Mouse (Mus musculus): ENCODE measurements around the gene Hk2. TPM values are rescaled to one million over a fixed set of nuclear protein-coding genes. Genes with fewer than 3 reads are reported as not detected.

Gene Hk2
- polyA plus RNA-seq, 1 experiment from 2014 or later = 3.5 TPM

- no peaks in the 10 kb centered on the region for H3K27me3 ChIP-seq
- WGBS = 69% methylated on average over 4 of the region's 4 CpGs
- H3K36me3 ChIP-seq = no peaks in the 10 kb centered on the region
- no peak for ATAC-seq (ENCODE audit: low FRiP score, low read depth)
- no peaks in the 10 kb centered on the region for H3K4me1 ChIP-seq (replicated peaks)
- no peak overlapping the region for H3K4me3 ChIP-seq
- H3K9me3 ChIP-seq = no peaks in the 10 kb centered on the region
- no peak overlapping the region for H3K4me2 ChIP-seq
- no peak overlapping the region for H3K9ac ChIP-seq
- H3K27ac ChIP-seq (replicated peaks) = no peak overlapping the region
These were observed 9.7 kb upstream of the Hk2 start for GRCm38 (mm10) chr6:82783906-82784305.

- Histone ChIP-seq H3K9me3 (no peaks in the 10 kb centered on the region), H3K4me1 (replicated peaks) (no peaks in the 10 kb centered on the region), H3K4me2 (no peak overlapping the region), H3K27me3 (0 out of 2 replicates have a peak, but pooled peaks cover under 1% of the 10 kb centered on the region), H3K27ac (replicated peaks) (no peak overlapping the region), H3K4me3 (no peak overlapping the region), H3K9ac (no peak overlapping the region), H3K36me3 (no peaks in the 10 kb centered on the region)
- 45% methylated on average over 8 of the region's 8 CpGs for WGBS
- ATAC-seq (ENCODE audit: low FRiP score, low read depth) = no peak
These were observed 6.6 kb upstream of the Hk2 start for GRCm38 (mm10) chr6:82780802-82781393.

- no peak overlapping the region for H3K4me2 ChIP-seq
- H3K4me1 ChIP-seq (replicated peaks) = no peaks in the 10 kb centered on the region
- H3K36me3 ChIP-seq = no peaks in the 10 kb centered on the region
- peaks cover 4% of the 10 kb centered on the region; the same call in 1 of the 2 replicates for H3K27me3 ChIP-seq
- 67% methylated on average over 4 of the region's 4 CpGs for WGBS
- no peak for ATAC-seq (ENCODE audit: low FRiP score, low read depth)
- no peak overlapping the region for H3K9ac ChIP-seq
- no peaks in the 10 kb centered on the region for H3K9me3 ChIP-seq
- no peak overlapping the region for H3K27ac ChIP-seq (replicated peaks)
- H3K4me3 ChIP-seq = no peak overlapping the region
These were observed 6.1 kb upstream of the Hk2 start for GRCm38 (mm10) chr6:82780369-82780768.

GRCm38 (mm10) chr6:82777124-82777654 lies 2.9 kb upstream of the Hk2 start:
- Histone ChIP-seq H3K9ac (no peak overlapping the region), H3K36me3 (no peaks in the 10 kb centered on the region), H3K27me3 (peaks cover 13% of the 10 kb centered on the region; the same call in 1 of the 2 replicates), H3K4me3 (no peak overlapping the region), H3K4me2 (no peak overlapping the region), H3K9me3 (no peaks in the 10 kb centered on the region), H3K27ac (replicated peaks) (no peak overlapping the region), H3K4me1 (replicated peaks) (peaks cover 21% of the 10 kb centered on the region)
- WGBS = 91% methylated on average over 4 of the region's 4 CpGs
- no peak for ATAC-seq (ENCODE audit: low FRiP score, low read depth)

- ATAC-seq (ENCODE audit: low FRiP score, low read depth) = no peak
- no peaks in the 10 kb centered on the region for H3K36me3 ChIP-seq
- no peaks in the 10 kb centered on the region for H3K9me3 ChIP-seq
- H3K4me1 ChIP-seq (replicated peaks) = peaks cover 23% of the 10 kb centered on the region
- no peak overlapping the region for H3K9ac ChIP-seq
- H3K4me3 ChIP-seq = no peak overlapping the region
- WGBS = 88% methylated on average over 6 of the region's 6 CpGs
- H3K4me2 ChIP-seq = no peak overlapping the region
- peaks cover 13% of the 10 kb centered on the region; the same call in 1 of the 2 replicates for H3K27me3 ChIP-seq
- H3K27ac ChIP-seq (replicated peaks) = no peak overlapping the region
These were observed 1.1 kb upstream of the Hk2 start for GRCm38 (mm10) chr6:82775386-82775785.

GRCm38 (mm10) chr6:82773261-82774131 lies 758 bp downstream of the Hk2 start:
- Histone ChIP-seq H3K4me2 (peak overlapping the region; percentile 100), H3K9me3 (no peaks in the 10 kb centered on the region), H3K9ac (peak overlapping the region; percentile 35), H3K27ac (replicated peaks) (no peak overlapping the region), H3K27me3 (peaks cover 13% of the 10 kb centered on the region; the same call in 1 of the 2 replicates), H3K36me3 (no peaks in the 10 kb centered on the region), H3K4me3 (peak overlapping the region; percentile 51), H3K4me1 (replicated peaks) (peaks cover 23% of the 10 kb centered on the region)
- 0 out of 2 replicates have a peak, but pooled peaks have one; percentile 25 for ATAC-seq (ENCODE audit: low FRiP score, low read depth)
- WGBS = under 1% methylated on average over 68 of the region's 68 CpGs

GRCm38 (mm10) chr6:82772451-82773101 lies 1.7 kb downstream of the Hk2 start:
- peak overlapping the region; percentile 100 for H3K4me2 ChIP-seq
- peaks cover 23% of the 10 kb centered on the region for H3K4me1 ChIP-seq (replicated peaks)
- ATAC-seq (ENCODE audit: low FRiP score, low read depth) = no peak
- H3K9me3 ChIP-seq = no peaks in the 10 kb centered on the region
- H3K27me3 ChIP-seq = peaks cover 13% of the 10 kb centered on the region; the same call in 1 of the 2 replicates
- H3K36me3 ChIP-seq = no peaks in the 10 kb centered on the region
- H3K27ac ChIP-seq (replicated peaks) = no peak overlapping the region
- WGBS = 2% methylated on average over 19 of the region's 19 CpGs
- peak overlapping the region; percentile 35; the same call in 1 of the 2 replicates for H3K9ac ChIP-seq
- H3K4me3 ChIP-seq = peak overlapping the region; percentile 51

- H3K4me2 ChIP-seq = peak overlapping the region; percentile 100
- no peak for ATAC-seq (ENCODE audit: low FRiP score, low read depth)
These were observed 2.3 kb downstream of the Hk2 start for GRCm38 (mm10) chr6:82771981-82772409.

GRCm38 (mm10) chr6:82771059-82771458 lies 3.2 kb downstream of the Hk2 start:
- no peak overlapping the region for H3K4me2 ChIP-seq
- 59% methylated on average over 9 of the region's 9 CpGs for WGBS
- peaks cover 23% of the 10 kb centered on the region for H3K4me1 ChIP-seq (replicated peaks)
- no peaks in the 10 kb centered on the region for H3K36me3 ChIP-seq
- H3K4me3 ChIP-seq = no peak overlapping the region
- peaks cover 13% of the 10 kb centered on the region; the same call in 1 of the 2 replicates for H3K27me3 ChIP-seq
- no peaks in the 10 kb centered on the region for H3K9me3 ChIP-seq
- no peak for ATAC-seq (ENCODE audit: low FRiP score, low read depth)
- H3K27ac ChIP-seq (replicated peaks) = no peak overlapping the region
- no peak overlapping the region for H3K9ac ChIP-seq

More at GRCm38 (mm10) chr6:82771981-82772409, 2.3 kb downstream of the Hk2 start:
- Histone ChIP-seq H3K4me1 (replicated peaks) (peaks cover 23% of the 10 kb centered on the region), H3K9me3 (no peaks in the 10 kb centered on the region), H3K27ac (replicated peaks) (no peak overlapping the region), H3K36me3 (no peaks in the 10 kb centered on the region), H3K4me3 (peak overlapping the region; percentile 51), H3K27me3 (peaks cover 13% of the 10 kb centered on the region; the same call in 1 of the 2 replicates), H3K9ac (no peak overlapping the region)
- WGBS = 3% methylated on average over 10 of the region's 10 CpGs

GRCm38 (mm10) chr6:82770286-82770685 lies 4.0 kb downstream of the Hk2 start:
- Histone ChIP-seq H3K9me3 (no peaks in the 10 kb centered on the region), H3K4me2 (no peak overlapping the region), H3K4me3 (no peak overlapping the region), H3K9ac (no peak overlapping the region), H3K27me3 (peaks cover 8% of the 10 kb centered on the region; the same call in 1 of the 2 replicates), H3K36me3 (no peaks in the 10 kb centered on the region), H3K27ac (replicated peaks) (no peak overlapping the region), H3K4me1 (replicated peaks) (peaks cover 23% of the 10 kb centered on the region)
- no peak for ATAC-seq (ENCODE audit: low FRiP score, low read depth)
- 83% methylated on average over 3 of the region's 3 CpGs for WGBS

GRCm38 (mm10) chr6:82769704-82770103 lies 4.5 kb downstream of the Hk2 start:
- H3K4me2 ChIP-seq = no peak overlapping the region

More at GRCm38 (mm10) chr6:82769704-82770103, 4.5 kb downstream of the Hk2 start:
- Histone ChIP-seq H3K4me3 (no peak overlapping the region), H3K36me3 (no peaks in the 10 kb centered on the region), H3K4me1 (replicated peaks) (peaks cover 23% of the 10 kb centered on the region), H3K9me3 (no peaks in the 10 kb centered on the region), H3K27me3 (peaks cover 3% of the 10 kb centered on the region; the same call in 1 of the 2 replicates), H3K27ac (replicated peaks) (no peak overlapping the region), H3K9ac (no peak overlapping the region)
- no peak for ATAC-seq (ENCODE audit: low FRiP score, low read depth)
- WGBS = 66% methylated on average over 5 of the region's 5 CpGs
